Mouse (Mus musculus) testis, adult 2 months (tissue): ENCODE data around the gene Grin2a.

Experiments
- CTCF ChIP-seq: fragments of 200-500 bp; IDR thresholded peaks from 2 replicates; pipeline ENCODE4 v1.5.1; 2012; ENCODE audit warnings: low read depth, mild to moderate bottlenecking, inconsistent platforms, low read length, moderate library complexity; ENCODE audit not compliant: control insufficient read depth, insufficient read depth, insufficient replicate concordance
- POLR2A ChIP-seq: fragments of 200-500 bp; IDR thresholded peaks from 2 replicates; pipeline ENCODE4 v1.6.1; 2012; ENCODE audit warnings: low read depth, mild to moderate bottlenecking, inconsistent platforms, low read length, moderate library complexity; ENCODE audit not compliant: control insufficient read depth

GRCm38 (mm10) chr16:9752600-9752999 lies 242.8 kb downstream of the Grin2a start:
- no peak for TF ChIP-seq CTCF
- TF ChIP-seq POLR2A = no peak
